ENCODE assay signal across 23 mouse cellular contexts in the genomic region with DNA sequence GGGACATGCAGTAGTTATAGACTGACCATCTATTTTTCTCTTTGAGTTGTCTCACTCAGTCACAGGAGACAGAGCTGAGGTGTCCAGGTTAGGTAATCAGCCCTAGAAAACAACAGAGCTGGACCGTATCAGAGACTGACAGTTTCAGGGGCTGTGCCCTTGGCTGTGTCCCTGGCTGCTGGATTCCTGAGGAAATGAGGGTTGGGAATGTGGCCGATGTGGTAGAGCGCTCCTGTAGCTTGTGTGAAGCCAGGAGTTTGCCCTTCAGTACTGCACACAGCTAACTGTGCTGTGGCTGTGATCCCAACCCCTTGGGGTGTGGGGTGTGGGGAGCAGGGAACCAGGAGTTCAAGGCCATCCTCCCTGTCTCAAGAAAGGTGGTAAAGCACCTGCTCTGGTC. TPM values are rescaled to one million over a fixed set of nuclear protein-coding genes. Genes with fewer than 3 reads are reported as not detected.
DNase-seq lines count a peak whose midpoint lies in the region; ATAC-seq and TF ChIP-seq lines count a peak whose summit lies in the region.
"Had no signal": no experiment of that assay in that cellular context is flagged by ENCODE, and none has a peak within 500 bp of the region (broad histone marks: within the 10 kb centered on the region; RNA-seq: fewer than 3 reads in every experiment).

No protein-coding gene starts in this region.

- TF ChIP-seq POLR2A in heart, adult 2 months (IDR thresholded peaks at IDR 0.05; ENCODE audit: insufficient read depth, low read depth, low read length) = no peak

- H3K4me3 ChIP-seq in heart, adult 2 months = no peak overlapping the region
- H3K4me3 ChIP-seq in layer of hippocampus, adult 2 months = no peak overlapping the region
- H3K4me3 ChIP-seq in brown adipose tissue, adult 24 weeks (ENCODE audit: insufficient read depth, low read depth, low read length) = no peak overlapping the region
- no peak overlapping the region for H3K4me3 ChIP-seq in forebrain, embryonic 11.5 days (ENCODE audit: low read depth, low read length)
- no peak overlapping the region for H3K4me3 ChIP-seq in midbrain, embryonic 16.5 days (ENCODE audit: low read depth, low read length)
- H3K4me3 ChIP-seq: embryonic facial prominence, embryonic 12.5 days; forebrain, embryonic 12.5 days; limb, embryonic 13.5 days; liver, embryonic 12.5 days; midbrain, embryonic 13.5 days had no signal

- no peak overlapping the region for H3K9ac ChIP-seq in heart, adult 2 months (ENCODE audit: low read depth, low read length)
- H3K9ac ChIP-seq in forebrain, embryonic 11.5 days (ENCODE audit: low read length) = no peak overlapping the region
- no peak overlapping the region for H3K9ac ChIP-seq in midbrain, embryonic 16.5 days (ENCODE audit: low read depth, low read length)
- H3K9ac ChIP-seq: embryonic facial prominence, embryonic 12.5 days; forebrain, embryonic 12.5 days; hindbrain, embryonic 14.5 days; limb, embryonic 13.5 days; liver, embryonic 12.5 days; midbrain, embryonic 13.5 days had no signal

- H3K79me2 ChIP-seq in heart, adult 2 months (replicated peaks; ENCODE audit: control insufficient read depth, insufficient read depth, low read length) = no peaks in the 10 kb centered on the region

- intact Hi-C loops in heart, adult 2 months (cut with DNase I) = no loop called here

- H3K4me2 ChIP-seq in forebrain, embryonic 11.5 days (ENCODE audit: low read depth, low read length, severe bottlenecking) = no peak overlapping the region
- no peak overlapping the region for H3K4me2 ChIP-seq in midbrain, embryonic 16.5 days (ENCODE audit: low read length)
- H3K4me2 ChIP-seq: embryonic facial prominence, embryonic 12.5 days; forebrain, embryonic 12.5 days; hindbrain, embryonic 14.5 days; limb, embryonic 13.5 days; liver, embryonic 12.5 days; midbrain, embryonic 13.5 days had no signal

- no peak for TF ChIP-seq CTCF in heart, adult 2 months (IDR thresholded peaks at IDR 0.05)
- no peak for TF ChIP-seq CTCF in layer of hippocampus, adult 2 months (conservative IDR thresholded peaks at IDR 0.05)

- peak in 1 of 2 experiments; percentile 36 for DNase-seq in heart, adult 2 months
- DNase-seq in heart, adult 8-10 months (ENCODE audit: low spot score) = no peak
- DNase-seq in layer of hippocampus, adult 2 months (ENCODE audit: low spot score in 2 of 2) = no peak
- DNase-seq in layer of hippocampus, adult 8-10 months (ENCODE audit: low spot score in 2 of 2) = no peak
- no peak for DNase-seq in forebrain, embryonic 11.5 days (ENCODE audit: low spot score)
- DNase-seq: cerebellum, adult 18-20 months; cerebellum, postnatal 14 days; kidney, adult 18-20 months; kidney, postnatal 10 days; lung, adult 2 months; lung, postnatal 14 days; retina, postnatal 1 day; right cerebral cortex, postnatal 25 days; spleen, adult 18-20 months had no signal

- TF ChIP-seq EP300 in heart, adult 2 months (IDR thresholded peaks at IDR 0.05; ENCODE audit: insufficient read depth, low read depth, low read length) = no peak

- no peak for ATAC-seq in forebrain, embryonic 11.5 days (replicated peaks; ENCODE audit: low FRiP score)
- no peak for ATAC-seq in midbrain, embryonic 16.5 days
- ATAC-seq: inflammation-experienced regulatory T-cells, adult 6 months; liver, embryonic 12.5 days; midbrain, embryonic 13.5 days had no signal

- H3K27ac ChIP-seq in heart, adult 2 months = peak overlapping the region; percentile 6; the same call in 1 of the 2 replicates
- peak overlapping the region; percentile 75 for H3K27ac ChIP-seq in layer of hippocampus, adult 2 months
- peak overlapping the region; percentile 22; the same call in 1 of the 2 replicates for H3K27ac ChIP-seq in brown adipose tissue, adult 24 weeks (replicated peaks; ENCODE audit: low read depth, low read length)
- no peak overlapping the region for H3K27ac ChIP-seq in forebrain, embryonic 11.5 days (ENCODE audit: low read depth, low read length)
- no peak overlapping the region for H3K27ac ChIP-seq in midbrain, embryonic 16.5 days (ENCODE audit: low read length)
- H3K27ac ChIP-seq: embryonic facial prominence, embryonic 12.5 days; forebrain, embryonic 12.5 days; hindbrain, embryonic 14.5 days; limb, embryonic 13.5 days; liver, embryonic 12.5 days; midbrain, embryonic 13.5 days had no signal

- H3K36me3 ChIP-seq in heart, adult 2 months (ENCODE audit: control insufficient read depth, insufficient read depth, low read length) = no peaks in the 10 kb centered on the region
- peaks cover 20% of the 10 kb centered on the region for H3K36me3 ChIP-seq in forebrain, embryonic 11.5 days (ENCODE audit: control insufficient read depth, insufficient read depth, low read length)
- peaks cover 53% of the 10 kb centered on the region for H3K36me3 ChIP-seq in midbrain, embryonic 16.5 days (ENCODE audit: control insufficient read depth, insufficient read depth, low read length)

- H3K4me1 ChIP-seq in heart, adult 2 months (ENCODE audit: control insufficient read depth, insufficient read depth, low read length) = no peaks in the 10 kb centered on the region
- peaks cover under 1% of the 10 kb centered on the region; the same call in 1 of the 2 replicates for H3K4me1 ChIP-seq in brown adipose tissue, adult 24 weeks (ENCODE audit: control insufficient read depth, insufficient read depth, insufficient read length, low read length)
- no peaks in the 10 kb centered on the region for H3K4me1 ChIP-seq in forebrain, embryonic 11.5 days (replicated peaks; ENCODE audit: control insufficient read depth, insufficient read depth, low read length)
- H3K4me1 ChIP-seq in midbrain, embryonic 16.5 days (ENCODE audit: control insufficient read depth, insufficient read depth, low read length) = no peaks in the 10 kb centered on the region
- H3K4me1 ChIP-seq: embryonic facial prominence, embryonic 12.5 days; forebrain, embryonic 12.5 days; limb, embryonic 13.5 days; liver, embryonic 12.5 days; midbrain, embryonic 13.5 days had no signal

- H3K27me3 ChIP-seq in heart, adult 2 months (ENCODE audit: control insufficient read depth, insufficient read depth, low read length) = no peaks in the 10 kb centered on the region
- no peaks in the 10 kb centered on the region for H3K27me3 ChIP-seq in forebrain, embryonic 11.5 days (ENCODE audit: control insufficient read depth, insufficient read depth, low read length)
- H3K27me3 ChIP-seq in midbrain, embryonic 16.5 days (ENCODE audit: control insufficient read depth, insufficient read depth, low read depth, low read length) = no peaks in the 10 kb centered on the region
- H3K27me3 ChIP-seq: embryonic facial prominence, embryonic 12.5 days; forebrain, embryonic 12.5 days; limb, embryonic 13.5 days; midbrain, embryonic 13.5 days had no signal

- 53% methylated on average over 3 of the region's 3 CpGs for WGBS in heart, adult 2 months
- WGBS in forebrain, embryonic 11.5 days = 94% methylated on average over 3 of the region's 3 CpGs
- 97% methylated on average over 3 of the region's 3 CpGs for WGBS in midbrain, embryonic 16.5 days

- no peaks in the 10 kb centered on the region for H3K9me3 ChIP-seq in forebrain, embryonic 11.5 days (ENCODE audit: control insufficient read depth, low read length)
- H3K9me3 ChIP-seq in midbrain, embryonic 16.5 days (replicated peaks; ENCODE audit: control insufficient read depth, low read length, poor library complexity, severe bottlenecking) = no peaks in the 10 kb centered on the region
- H3K9me3 ChIP-seq: embryonic facial prominence, embryonic 12.5 days; forebrain, embryonic 12.5 days; limb, embryonic 13.5 days; liver, embryonic 12.5 days; midbrain, embryonic 13.5 days had no signal

RNA-seq across cellular contexts. Expression of a gene that starts 20.7 kb away (rescaled TPM):
- 100 to 1,000 TPM; 477 to 524 TPM for total RNA-seq in heart, adult 2 months (2021)
- 153 and 228 TPM in 2 replicates for polyA plus RNA-seq in heart, adult 2 months (2012; rRNA removed)
- 100 to 1,000 TPM; 456 to 555 (median 507) TPM for total RNA-seq in heart, adult 8-10 months (2022)
- total RNA-seq in layer of hippocampus, adult 2 months (2021) = 10 to 100 TPM; 76.5 to 89.8 TPM
- 10 to 100 TPM; 71.2 to 92.9 (median 83.9) TPM for total RNA-seq in layer of hippocampus, adult 8-10 months (2022)
- polyA plus RNA-seq in brown adipose tissue, adult 24 weeks (2012; ENCODE audit: insufficient read depth, insufficient read length, missing spikeins) = 93.8 and 106 TPM in 2 replicates
- polyA plus RNA-seq in forebrain, embryonic 11.5 days (2014; fragmentation: Nextera tagmentation; extraction: Ambion mirVana) = 6.4 and 6.9 TPM in 2 replicates
- polyA plus RNA-seq in midbrain, embryonic 16.5 days (2015; fragmentation: Nextera tagmentation; extraction: Ambion mirVana) = 1.3 and 1.5 TPM in 2 replicates

RNA-seq across cellular contexts. Expression of a gene that starts 21.1 kb away (rescaled TPM):
- total RNA-seq in heart, adult 2 months (2021) = 1 to 10 TPM; 6.3 to 6.9 TPM
- polyA plus RNA-seq in heart, adult 2 months (2012; rRNA removed) = 4.6 and 5.4 TPM in 2 replicates
- total RNA-seq in heart, adult 8-10 months (2022) = 1 to 10 TPM; 5.1 to 6.7 (median 5.6) TPM
- 1 to 10 TPM; 2.9 to 5.0 TPM for total RNA-seq in layer of hippocampus, adult 2 months (2021)
- 1 to 10 TPM; 3.8 to 6.5 (median 4.7) TPM for total RNA-seq in layer of hippocampus, adult 8-10 months (2022)
- polyA plus RNA-seq in brown adipose tissue, adult 24 weeks (2012; ENCODE audit: insufficient read depth, insufficient read length, missing spikeins) = 15.7 and 24.0 TPM in 2 replicates
- 0.65 and 1.3 TPM in 2 replicates for polyA plus RNA-seq in forebrain, embryonic 11.5 days (2014; fragmentation: Nextera tagmentation; extraction: Ambion mirVana)
- polyA plus RNA-seq in midbrain, embryonic 16.5 days (2015; fragmentation: Nextera tagmentation; extraction: Ambion mirVana) = 1.2 and 1.5 TPM in 2 replicates

RNA-seq across cellular contexts. Expression of a gene that starts 33.2 kb away (rescaled TPM):
- total RNA-seq in heart, adult 2 months (2021) = 10 to 100 TPM; 37.8 to 37.9 TPM
- 27.6 and 32.5 TPM in 2 replicates for polyA plus RNA-seq in heart, adult 2 months (2012; rRNA removed)
- total RNA-seq in heart, adult 8-10 months (2022) = 10 to 100 TPM; 32.4 to 41.1 (median 34.2) TPM
- total RNA-seq in layer of hippocampus, adult 2 months (2021) = 100 to 1,000 TPM; 387 to 403 TPM
- total RNA-seq in layer of hippocampus, adult 8-10 months (2022) = 100 to 1,000 TPM; 291 to 332 (median 307) TPM
- 15.8 and 16.3 TPM in 2 replicates for polyA plus RNA-seq in brown adipose tissue, adult 24 weeks (2012; ENCODE audit: insufficient read depth, insufficient read length, missing spikeins)
- polyA plus RNA-seq in forebrain, embryonic 11.5 days (2014; fragmentation: Nextera tagmentation; extraction: Ambion mirVana) = 10.8 and 11.4 TPM in 2 replicates
- polyA plus RNA-seq in midbrain, embryonic 16.5 days (2015; fragmentation: Nextera tagmentation; extraction: Ambion mirVana) = 22.1 and 22.4 TPM in 2 replicates

RNA-seq across cellular contexts. Expression of a gene that starts 42.9 kb away (rescaled TPM):
- total RNA-seq in heart, adult 2 months (2021) = 1 to 10 TPM; 7.5 to 8.5 TPM
- polyA plus RNA-seq in heart, adult 2 months (2012; rRNA removed) = 1.5 and 3.5 TPM in 2 replicates
- total RNA-seq in heart, adult 8-10 months (2022) = 1 to 10 TPM; 6.1 to 8.6 (median 7.5) TPM
- total RNA-seq in layer of hippocampus, adult 2 months (2021) = 10 to 100 TPM; 23.8 TPM
- 10 to 100 TPM; 20.4 to 23.8 (median 22.2) TPM for total RNA-seq in layer of hippocampus, adult 8-10 months (2022)
- 3.5 and 5.5 TPM in 2 replicates for polyA plus RNA-seq in brown adipose tissue, adult 24 weeks (2012; ENCODE audit: insufficient read depth, insufficient read length, missing spikeins)
- 9.2 and 10.4 TPM in 2 replicates for polyA plus RNA-seq in forebrain, embryonic 11.5 days (2014; fragmentation: Nextera tagmentation; extraction: Ambion mirVana)
- polyA plus RNA-seq in midbrain, embryonic 16.5 days (2015; fragmentation: Nextera tagmentation; extraction: Ambion mirVana) = 14.6 and 17.4 TPM in 2 replicates

RNA-seq across cellular contexts. Expression of a gene that starts 51.9 kb away (rescaled TPM):
- total RNA-seq in heart, adult 2 months (2021) = 10 to 100 TPM; 82.8 to 99.4 TPM
- 72.9 and 87.8 TPM in 2 replicates for polyA plus RNA-seq in heart, adult 2 months (2012; rRNA removed)
- 100 to 1,000 TPM in 1 of 4 experiments, 10 to 100 TPM in 3; 89.6 to 119 (median 95.7) TPM for total RNA-seq in heart, adult 8-10 months (2022)
- 10 to 100 TPM; 50.8 to 54.7 TPM for total RNA-seq in layer of hippocampus, adult 2 months (2021)
- total RNA-seq in layer of hippocampus, adult 8-10 months (2022) = 10 to 100 TPM; 47.4 to 54.8 (median 51.8) TPM
- polyA plus RNA-seq in brown adipose tissue, adult 24 weeks (2012; ENCODE audit: insufficient read depth, insufficient read length, missing spikeins) = 74.7 and 107 TPM in 2 replicates
- 160 and 167 TPM in 2 replicates for polyA plus RNA-seq in forebrain, embryonic 11.5 days (2014; fragmentation: Nextera tagmentation; extraction: Ambion mirVana)
- 151 and 157 TPM in 2 replicates for polyA plus RNA-seq in midbrain, embryonic 16.5 days (2015; fragmentation: Nextera tagmentation; extraction: Ambion mirVana)

Comparison
In these comparisons a context has a peak if more than half of its experiments do, and no peak if none do; other contexts are left out.
1. H3K27ac ChIP-seq: peak in heart, adult 2 months (single experiment), layer of hippocampus, adult 2 months (single experiment) and brown adipose tissue, adult 24 weeks (single experiment); none in forebrain, embryonic 11.5 days (single experiment) and midbrain, embryonic 16.5 days (single experiment).
2. RNA of a gene that starts 20.7 kb away (total RNA-seq): 456 to 555 TPM in heart, adult 8-10 months and 477 to 524 TPM in heart, adult 2 months; 71.2 to 92.9 TPM in layer of hippocampus, adult 8-10 months and 76.5 to 89.8 TPM in layer of hippocampus, adult 2 months; every median in the first group is over 4 times any median in the second.
3. RNA of a gene that starts 33.2 kb away (total RNA-seq): 387 to 403 TPM in layer of hippocampus, adult 2 months and 291 to 332 TPM in layer of hippocampus, adult 8-10 months; 37.8 to 37.9 TPM in heart, adult 2 months and 32.4 to 41.1 TPM in heart, adult 8-10 months; every median in the first group is over 4 times any median in the second.